8 mouse cellular contexts compared by ENCODE assay signal in the genomic region with DNA sequence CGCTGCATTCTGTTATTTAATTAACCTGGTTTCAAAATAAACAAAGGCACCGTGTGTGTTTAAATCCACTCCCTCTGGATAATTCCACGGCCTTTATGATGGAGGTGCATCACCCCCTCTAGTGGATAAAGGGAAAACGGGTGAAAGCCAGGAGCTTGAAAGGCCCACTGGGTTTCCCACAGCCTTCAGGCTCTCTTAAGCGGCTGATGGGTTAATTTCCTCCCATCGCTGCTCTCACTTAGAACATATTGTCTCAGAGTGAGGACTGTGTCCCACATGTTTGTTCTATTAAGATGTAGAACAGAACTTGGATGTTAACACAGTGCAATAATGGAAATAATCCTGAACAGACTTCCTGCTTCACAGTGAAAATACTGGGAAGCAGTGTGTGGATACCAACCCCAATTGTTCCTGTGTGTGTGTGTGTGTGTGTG. TPM values are rescaled to one million over a fixed set of nuclear protein-coding genes. Genes with fewer than 3 reads are reported as not detected.
DNase-seq lines count a peak whose midpoint lies in the region; ATAC-seq and TF ChIP-seq lines count a peak whose summit lies in the region.

No protein-coding gene starts in this region.

- DNase-seq in gastrocnemius, adult 2 months: peak; percentile 21
- no peak for DNase-seq in gastrocnemius, postnatal 4 days (ENCODE audit: low spot score in 2 of 2)
- DNase-seq in cerebellum, postnatal 10 days: peak; percentile 78 to 83
- peak; percentile 22 to 35 for DNase-seq in frontal cortex, postnatal 25 days (ENCODE audit: low spot score in 2 of 2)
- DNase-seq in liver, embryonic 14.5 days (ENCODE audit: low read depth in 3 of 3, low spot score in 3 of 3): no peak
- peak; percentile 14 for DNase-seq in ovary, postnatal 36 days (ENCODE audit: low spot score)
- no peak for DNase-seq in thymus, postnatal 14 days

- no peak overlapping the region for H3K4me3 ChIP-seq in gastrocnemius, adult 2 months
- no peak overlapping the region for H3K4me3 ChIP-seq in kidney, embryonic 15.5 days (replicated peaks)
- no peak overlapping the region for H3K4me3 ChIP-seq in liver, embryonic 14.5 days (ENCODE audit: insufficient read depth in 1 of 2, low read depth in 2 of 2, low read length in 2 of 2)

- no peaks in the 10 kb centered on the region for H3K27me3 ChIP-seq in kidney, embryonic 15.5 days
- H3K27me3 ChIP-seq in liver, embryonic 14.5 days (ENCODE audit: control insufficient read depth, insufficient read depth, low read length): no peaks in the 10 kb centered on the region

- no peaks in the 10 kb centered on the region for H3K9me3 ChIP-seq in kidney, embryonic 15.5 days (replicated peaks)
- no peaks in the 10 kb centered on the region for H3K9me3 ChIP-seq in liver, embryonic 14.5 days (ENCODE audit: control insufficient read depth, low read length)

- no peak overlapping the region for H3K4me2 ChIP-seq in kidney, embryonic 15.5 days
- no peak overlapping the region for H3K4me2 ChIP-seq in liver, embryonic 14.5 days (ENCODE audit: low read depth)

- ATAC-seq in kidney, embryonic 15.5 days (replicated peaks; ENCODE audit: low FRiP score): peak; percentile 56
- no peak for ATAC-seq in liver, embryonic 14.5 days (ENCODE audit: insufficient read depth)

- TF ChIP-seq EP300 in liver, embryonic 14.5 days (IDR thresholded peaks at IDR 0.05; ENCODE audit: low read depth): no peak

- TF ChIP-seq CTCF in gastrocnemius, adult 2 months (IDR thresholded peaks at IDR 0.05): peak; percentile 64
- TF ChIP-seq CTCF in liver, embryonic 14.5 days (IDR thresholded peaks at IDR 0.05; ENCODE audit: low read depth): peak; percentile 38; the same call in 1 of the 2 replicates

- H3K36me3 ChIP-seq in kidney, embryonic 15.5 days: no peaks in the 10 kb centered on the region
- no peaks in the 10 kb centered on the region for H3K36me3 ChIP-seq in liver, embryonic 14.5 days (replicated peaks; ENCODE audit: control insufficient read depth, insufficient read depth, low read depth)

- H3K4me1 ChIP-seq in kidney, embryonic 15.5 days: peaks cover 10% of the 10 kb centered on the region
- H3K4me1 ChIP-seq in liver, embryonic 14.5 days (replicated peaks; ENCODE audit: control insufficient read depth in 2 of 2, insufficient read depth in 2 of 2, low read length in 1 of 2): peaks cover 0 to 6% of the 10 kb centered on the region in 2 experiments; a peak in 1 of 4 replicates

- H3K27ac ChIP-seq in gastrocnemius, adult 2 months: no peak overlapping the region
- H3K27ac ChIP-seq in kidney, embryonic 15.5 days: no peak overlapping the region
- no peak overlapping the region for H3K27ac ChIP-seq in liver, embryonic 14.5 days

- H3K9ac ChIP-seq in kidney, embryonic 15.5 days: no peak overlapping the region
- H3K9ac ChIP-seq in liver, embryonic 14.5 days (replicated peaks): no peak overlapping the region

- intact Hi-C loops in gastrocnemius, adult 2 months (cut with DNase I): loop anchor here (10.0 kb wide), 1 partner anchor 170 kb away; no protein-coding TSS in a partner anchor

- WGBS in kidney, embryonic 15.5 days: 9% methylated on average over 6 of the region's 6 CpGs
- WGBS in liver, embryonic 14.5 days (ENCODE audit: insufficient replicate concordance): 26% methylated on average over 6 of the region's 6 CpGs

RNA-seq across cellular contexts. Expression of a gene that starts 33.2 kb away (rescaled TPM):
- total RNA-seq in gastrocnemius, adult 2 months (2021): under 1 TPM; 0.89 to 0.99 TPM
- total RNA-seq in gastrocnemius, postnatal 4 days (2021): 1 to 10 TPM; 3.3 to 3.9 TPM
- polyA plus RNA-seq in kidney, embryonic 15.5 days (2015; fragmentation: Nextera tagmentation; extraction: Ambion mirVana): 14.1 and 14.3 TPM in 2 replicates
- 0.68 and 1.6 TPM in 2 replicates for polyA plus RNA-seq in liver, embryonic 14.5 days (2012; rRNA removed)
- polyA plus RNA-seq in liver, embryonic 14.5 days (2014; fragmentation: Nextera tagmentation; extraction: Ambion mirVana): 1.7 and 2.4 TPM in 2 replicates

Comparison
In these comparisons a context has a peak if more than half of its experiments do, and no peak if none do; other contexts are left out.
1. DNase-seq: peak in gastrocnemius, adult 2 months (single experiment), cerebellum, postnatal 10 days (2 of 2), frontal cortex, postnatal 25 days (2 of 2) and ovary, postnatal 36 days (single experiment); none in gastrocnemius, postnatal 4 days (0 of 2), liver, embryonic 14.5 days (0 of 3) and thymus, postnatal 14 days (single experiment).